Mouse (Mus musculus) G1E (cell line): Measurements from ENCODE around the gene Arhgap35.

Source experiments
- CTCF ChIP-seq: IDR thresholded peaks from 2 replicates; pipeline ENCODE4 v1.5.1; 2012; ENCODE audit warnings: low read depth, low read length, inconsistent platforms, mixed read lengths
- GATA1 ChIP-seq: IDR thresholded peaks from 2 replicates; pipeline ENCODE4 v1.6.1; 2012; ENCODE audit warnings: borderline replicate concordance, low read length, inconsistent platforms, mixed read lengths
- POLR2AphosphoS5 ChIP-seq: IDR thresholded peaks from 2 replicates; pipeline ENCODE4 v1.6.1; 2012; ENCODE audit warnings: low read depth, low read length, inconsistent platforms; ENCODE audit not compliant: insufficient replicate concordance
- TAL1 ChIP-seq: conservative IDR thresholded peaks from 2 replicates; pipeline ENCODE4 v1.6.1; 2012; ENCODE audit warnings: low read depth, low read length, inconsistent platforms, mixed read lengths

- TF ChIP-seq GATA1 (no peak), CTCF (no peak), TAL1 (no peak), POLR2AphosphoS5 (no peak)
These were observed at the start of gene Arhgap35 for GRCm38 (mm10) chr7:16614888-16615715.
